Mouse (Mus musculus): ENCODE measurements around the gene Cdk14. TPM values are rescaled to one million over a fixed set of nuclear protein-coding genes. Genes with fewer than 3 reads are reported as not detected.

Gene Cdk14
- polyA plus RNA-seq, 1 experiment from 2014 or later: 42.2 TPM

DNA sequence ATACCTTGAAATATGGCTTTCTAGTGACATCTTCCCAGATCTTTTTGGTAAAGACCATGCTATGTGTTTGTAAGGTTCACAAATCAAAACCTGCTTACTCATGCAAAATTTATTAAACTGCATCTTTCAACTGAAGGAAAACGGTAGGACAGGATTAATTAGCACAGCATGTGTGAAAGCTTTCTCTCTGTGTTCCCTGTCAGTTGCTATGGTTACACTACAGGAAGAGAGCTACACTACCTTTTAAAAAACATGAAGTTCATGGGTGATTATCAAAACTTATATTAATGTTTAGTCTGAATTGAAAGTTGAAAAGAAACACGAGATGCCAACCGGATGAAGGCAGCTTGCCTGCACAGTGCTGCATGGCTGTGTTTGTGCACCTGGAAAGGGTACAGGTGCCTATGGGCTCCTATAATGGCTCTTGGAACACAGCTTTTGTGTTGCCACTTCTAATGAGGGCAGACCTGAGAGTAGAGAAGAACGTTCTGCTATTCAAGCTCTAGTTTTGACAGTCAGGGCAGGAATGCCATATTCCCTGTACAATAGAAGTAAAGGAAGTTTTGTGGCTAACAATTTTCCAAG, 380.3 kb downstream of the Cdk14 start:
- peak; percentile 48; the same call in 1 of the 2 replicates for ATAC-seq (ENCODE audit: low FRiP score)
- no peaks in the 10 kb centered on the region for H3K27me3 ChIP-seq (replicated peaks)
- no peak overlapping the region for H3K27ac ChIP-seq (replicated peaks)
- no peak overlapping the region for H3K4me3 ChIP-seq (replicated peaks)
- H3K9ac ChIP-seq (replicated peaks): no peak overlapping the region
- no peaks in the 10 kb centered on the region for H3K36me3 ChIP-seq
- no peaks in the 10 kb centered on the region for H3K9me3 ChIP-seq (replicated peaks)
- H3K4me1 ChIP-seq: peaks cover 6% of the 10 kb centered on the region; the same call in 1 of the 2 replicates
- WGBS: 37% methylated on average over 4 of the region's 4 CpGs
- H3K4me2 ChIP-seq: no peak overlapping the region

GRCm38 (mm10) chr5:5033445-5033844, 386.7 kb downstream of the Cdk14 start:
- 0 out of 2 replicates have a peak overlapping the region, but pooled peaks have one; percentile 18 for H3K27ac ChIP-seq (replicated peaks)

DNA sequence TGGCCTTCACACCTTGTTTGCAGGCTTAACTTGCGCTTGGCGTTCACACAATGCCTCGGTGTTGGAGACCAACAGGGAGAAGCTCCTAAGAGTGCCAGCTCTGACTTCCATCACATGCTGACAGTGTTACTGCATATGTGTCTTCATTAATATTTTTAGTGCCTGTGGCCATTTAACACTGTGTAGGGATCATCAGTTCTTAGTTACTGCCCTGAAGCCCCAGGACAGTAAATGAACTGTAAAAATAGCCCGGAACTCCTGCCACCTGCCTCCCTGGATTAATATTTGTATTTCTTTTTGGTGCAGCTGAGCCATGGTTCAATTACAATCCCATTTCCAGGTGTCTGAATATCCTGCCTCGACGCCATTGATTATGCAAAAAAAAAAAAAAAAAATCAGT, 387.3 kb downstream of the Cdk14 start:
- ATAC-seq (ENCODE audit: low FRiP score): no peak
- Histone ChIP-seq H3K9me3 (replicated peaks) (no peaks in the 10 kb centered on the region), H3K27ac (replicated peaks) (0 out of 2 replicates have a peak overlapping the region, but pooled peaks have one; percentile 35), H3K4me2 (no peak overlapping the region), H3K4me3 (replicated peaks) (no peak overlapping the region), H3K36me3 (no peaks in the 10 kb centered on the region), H3K9ac (replicated peaks) (no peak overlapping the region), H3K4me1 (peaks cover 13% of the 10 kb centered on the region), H3K27me3 (replicated peaks) (no peaks in the 10 kb centered on the region)
- WGBS: 35% methylated on average over 6 of the region's 6 CpGs

More at GRCm38 (mm10) chr5:5033445-5033844, 386.7 kb downstream of the Cdk14 start:
- Histone ChIP-seq H3K27me3 (replicated peaks) (no peaks in the 10 kb centered on the region), H3K4me3 (replicated peaks) (no peak overlapping the region), H3K9me3 (replicated peaks) (no peaks in the 10 kb centered on the region), H3K36me3 (no peaks in the 10 kb centered on the region), H3K4me2 (no peak overlapping the region), H3K9ac (replicated peaks) (no peak overlapping the region), H3K4me1 (peaks cover 13% of the 10 kb centered on the region)
- WGBS: 39% methylated on average over 5 of the region's 5 CpGs
- no peak for ATAC-seq (ENCODE audit: low FRiP score)

- Histone ChIP-seq H3K4me1 (peaks cover 13% of the 10 kb centered on the region), H3K27me3 (replicated peaks) (no peaks in the 10 kb centered on the region), H3K36me3 (no peaks in the 10 kb centered on the region), H3K9ac (replicated peaks) (no peak overlapping the region), H3K27ac (replicated peaks) (0 out of 2 replicates have a peak overlapping the region, but pooled peaks have one; percentile 35), H3K4me3 (replicated peaks) (no peak overlapping the region), H3K4me2 (no peak overlapping the region), H3K9me3 (replicated peaks) (no peaks in the 10 kb centered on the region)
- ATAC-seq (ENCODE audit: low FRiP score): peak; percentile 40; the same call in 1 of the 2 replicates
- WGBS: 70% methylated on average over 11 of the region's 11 CpGs
Observed at GRCm38 (mm10) chr5:5032446-5032845, 387.7 kb downstream of the Cdk14 start.

DNA sequence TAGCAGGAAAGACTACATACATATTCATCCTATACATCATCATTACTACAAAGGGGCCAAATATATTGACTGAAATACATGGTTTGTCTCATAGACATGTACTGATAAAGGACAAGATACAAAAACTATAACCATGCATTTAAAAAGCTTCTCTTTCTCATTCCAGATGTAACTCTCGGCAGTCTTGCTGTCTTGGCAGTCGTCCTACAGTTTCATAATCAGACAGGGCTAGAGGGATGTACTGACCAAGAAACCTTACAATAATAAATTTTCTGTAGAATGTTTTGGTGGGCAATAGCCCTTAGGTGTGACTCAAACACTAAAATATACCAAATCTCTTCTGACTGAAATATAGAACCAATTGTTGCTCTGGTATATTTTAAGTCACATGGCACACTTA, 389.7 kb downstream of the Cdk14 start:
- Histone ChIP-seq H3K9me3 (replicated peaks) (no peaks in the 10 kb centered on the region), H3K4me2 (no peak overlapping the region), H3K9ac (replicated peaks) (no peak overlapping the region), H3K4me3 (replicated peaks) (no peak overlapping the region), H3K27me3 (replicated peaks) (no peaks in the 10 kb centered on the region), H3K36me3 (no peaks in the 10 kb centered on the region), H3K27ac (replicated peaks) (no peak overlapping the region), H3K4me1 (peaks cover 13% of the 10 kb centered on the region)
- no peak for ATAC-seq (ENCODE audit: low FRiP score)
- 80% methylated on average over 2 of the region's 2 CpGs for WGBS

- Histone ChIP-seq H3K9ac (replicated peaks) (no peak overlapping the region), H3K4me2 (no peak overlapping the region), H3K27me3 (replicated peaks) (no peaks in the 10 kb centered on the region), H3K4me3 (replicated peaks) (no peak overlapping the region), H3K27ac (replicated peaks) (no peak overlapping the region), H3K9me3 (replicated peaks) (no peaks in the 10 kb centered on the region), H3K36me3 (no peaks in the 10 kb centered on the region), H3K4me1 (no peaks in the 10 kb centered on the region)
- no peak for ATAC-seq (ENCODE audit: low FRiP score)
- 74% methylated on average over 3 of the region's 3 CpGs for whole genome bisulfite sequencing
Observed at GRCm38 (mm10) chr5:5018959-5019358, 401.2 kb downstream of the Cdk14 start.

- no peak overlapping the region for H3K4me3 ChIP-seq (replicated peaks)
- no peaks in the 10 kb centered on the region for H3K36me3 ChIP-seq
- ATAC-seq (ENCODE audit: low FRiP score): no peak
- WGBS: 90% methylated on average over 2 of the region's 2 CpGs
- no peak overlapping the region for H3K9ac ChIP-seq (replicated peaks)
- H3K4me2 ChIP-seq: no peak overlapping the region
- H3K27me3 ChIP-seq (replicated peaks): no peaks in the 10 kb centered on the region
- H3K4me1 ChIP-seq: no peaks in the 10 kb centered on the region
- H3K27ac ChIP-seq (replicated peaks): no peak overlapping the region
- H3K9me3 ChIP-seq (replicated peaks): no peaks in the 10 kb centered on the region
Observed at GRCm38 (mm10) chr5:5018242-5018641, 401.9 kb downstream of the Cdk14 start.

DNA sequence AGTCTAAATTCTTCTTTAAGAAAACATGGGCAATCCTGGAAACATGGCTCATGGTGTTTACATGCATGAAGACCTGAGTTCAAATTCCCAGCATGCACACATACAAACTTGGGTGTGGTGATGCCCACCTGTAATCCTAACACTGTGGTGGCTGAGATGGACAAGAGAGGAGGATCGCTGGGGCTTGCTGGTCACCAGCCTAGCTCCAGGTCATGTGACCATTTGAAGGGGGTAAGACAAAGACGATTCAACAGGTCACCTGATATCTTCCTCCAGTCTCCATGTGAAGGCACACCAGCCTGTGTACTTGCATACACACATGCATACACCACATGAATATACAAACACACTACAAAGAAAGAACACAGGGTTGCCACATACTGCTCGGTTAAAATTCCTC, 406.3 kb downstream of the Cdk14 start:
- WGBS: 91% methylated on average over 3 of the region's 3 CpGs
- no peaks in the 10 kb centered on the region for H3K27me3 ChIP-seq (replicated peaks)
- no peak overlapping the region for H3K4me3 ChIP-seq (replicated peaks)
- no peak overlapping the region for H3K27ac ChIP-seq (replicated peaks)
- no peaks in the 10 kb centered on the region; the same call in 1 of the 2 replicates for H3K36me3 ChIP-seq
- H3K9me3 ChIP-seq (replicated peaks): no peaks in the 10 kb centered on the region
- H3K4me1 ChIP-seq: no peaks in the 10 kb centered on the region
- no peak overlapping the region for H3K4me2 ChIP-seq
- H3K9ac ChIP-seq (replicated peaks): no peak overlapping the region
- no peak for ATAC-seq (ENCODE audit: low FRiP score)

GRCm38 (mm10) chr5:5012521-5013346, 407.4 kb downstream of the Cdk14 start:
- H3K9me3 ChIP-seq (replicated peaks): no peaks in the 10 kb centered on the region
- H3K36me3 ChIP-seq: no peaks in the 10 kb centered on the region; the same call in 1 of the 2 replicates
- H3K4me2 ChIP-seq: no peak overlapping the region
- 82% methylated on average over 7 of the region's 7 CpGs for WGBS
- no peak overlapping the region for H3K4me3 ChIP-seq (replicated peaks)
- H3K9ac ChIP-seq (replicated peaks): no peak overlapping the region
- ATAC-seq (ENCODE audit: low FRiP score): no peak
- no peaks in the 10 kb centered on the region for H3K27me3 ChIP-seq (replicated peaks)
- 0 out of 2 replicates have a peak, but pooled peaks cover under 1% of the 10 kb centered on the region for H3K4me1 ChIP-seq
- no peak overlapping the region for H3K27ac ChIP-seq (replicated peaks)

- Histone ChIP-seq H3K4me2 (no peak overlapping the region), H3K27ac (replicated peaks) (no peak overlapping the region), H3K9ac (replicated peaks) (no peak overlapping the region), H3K9me3 (replicated peaks) (no peaks in the 10 kb centered on the region), H3K36me3 (no peaks in the 10 kb centered on the region; the same call in 1 of the 2 replicates), H3K27me3 (replicated peaks) (no peaks in the 10 kb centered on the region), H3K4me1 (0 out of 2 replicates have a peak, but pooled peaks cover 5% of the 10 kb centered on the region), H3K4me3 (replicated peaks) (no peak overlapping the region)
- 77% methylated on average over 4 of the region's 4 CpGs for WGBS
- ATAC-seq (ENCODE audit: low FRiP score): no peak; the same call in 1 of the 2 replicates
Observed at GRCm38 (mm10) chr5:5008153-5008745, 411.9 kb downstream of the Cdk14 start.

DNA sequence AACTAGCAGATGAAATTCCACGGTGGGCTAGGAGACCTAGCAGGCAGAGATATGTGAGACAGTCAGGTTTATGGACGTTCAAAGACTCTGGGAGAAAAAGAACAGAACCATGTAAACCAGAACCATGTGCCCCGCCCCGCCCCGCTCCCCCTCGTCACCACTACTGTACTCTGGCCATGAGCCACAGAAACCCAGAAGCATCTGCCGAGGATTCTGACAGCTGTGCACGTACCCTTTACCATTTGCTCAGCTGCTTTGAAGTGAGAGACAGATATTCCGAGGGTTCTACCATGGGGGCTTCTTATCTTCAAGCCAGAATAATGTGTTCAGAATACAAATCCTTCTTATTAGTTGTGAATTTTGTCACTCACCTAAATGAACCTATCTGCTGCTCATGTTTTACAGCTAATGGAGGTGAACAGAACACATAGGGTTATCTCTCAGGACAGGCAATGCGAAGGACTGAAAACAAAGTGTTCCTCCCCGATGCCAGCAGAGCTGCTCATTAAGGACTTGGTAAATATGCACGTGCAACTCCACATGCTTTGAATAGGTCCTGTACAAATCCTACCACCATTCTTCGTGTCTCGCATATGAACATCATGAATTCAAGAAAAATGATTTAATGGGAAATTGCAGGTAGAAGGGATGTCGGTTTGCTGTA, 412.5 kb downstream of the Cdk14 start:
- Histone ChIP-seq H3K4me1 (0 out of 2 replicates have a peak, but pooled peaks cover 5% of the 10 kb centered on the region), H3K9ac (replicated peaks) (no peak overlapping the region), H3K36me3 (no peaks in the 10 kb centered on the region; the same call in 1 of the 2 replicates), H3K9me3 (replicated peaks) (no peaks in the 10 kb centered on the region), H3K4me3 (replicated peaks) (no peak overlapping the region), H3K27ac (replicated peaks) (no peak overlapping the region; the same call in 1 of the 2 replicates), H3K4me2 (no peak overlapping the region), H3K27me3 (replicated peaks) (no peaks in the 10 kb centered on the region)
- peak; percentile 55 for ATAC-seq (ENCODE audit: low FRiP score)
- 68% methylated on average over 15 of the region's 15 CpGs for WGBS

All from neural tube, embryonic 15.5 days (tissue).